In genomic region chr6:128070072-128070872, GRCm38 (mm10) we compare ENCODE assay signal across 13 mouse cellular contexts.
DNase-seq lines count a peak whose midpoint lies in the region; ATAC-seq and TF ChIP-seq lines count a peak whose summit lies in the region.
"Had no signal": no experiment of that assay in that cellular context is flagged by ENCODE, and none has a peak within 500 bp of the region (broad histone marks: within the 10 kb centered on the region; RNA-seq: fewer than 3 reads in every experiment).

No protein-coding gene starts in this region.

- DNase-seq in cerebellum, adult 11-12 months = peak; percentile 75
- DNase-seq in cerebellum, adult 8-10 months = no peak
- peak; percentile 78 for DNase-seq in brain, adult 2 months (ENCODE audit: low read depth, low spot score)
- no peak for DNase-seq in frontal cortex, postnatal 36 days (ENCODE audit: low spot score in 2 of 2)
- no peak for DNase-seq in spleen, postnatal 36 days (ENCODE audit: low spot score in 2 of 2)
- no peak for DNase-seq in lung, postnatal 0 days (ENCODE audit: low spot score)
- DNase-seq: adrenal gland, adult 2 months; embryo, embryonic 11 days had no signal

- no peaks in the 10 kb centered on the region for H3K27me3 ChIP-seq in embryonic facial prominence, embryonic 15.5 days
- no peaks in the 10 kb centered on the region for H3K27me3 ChIP-seq in limb, embryonic 13.5 days
- H3K27me3 ChIP-seq in lung, postnatal 0 days (replicated peaks; ENCODE audit: insufficient read depth, low read length) = no peaks in the 10 kb centered on the region
- H3K27me3 ChIP-seq: liver, embryonic 15.5 days; midbrain, embryonic 12.5 days had no signal

- H3K4me1 ChIP-seq in embryonic facial prominence, embryonic 15.5 days = peaks cover 65% of the 10 kb centered on the region
- H3K4me1 ChIP-seq in limb, embryonic 13.5 days = peaks cover 69% of the 10 kb centered on the region
- H3K4me1 ChIP-seq in lung, postnatal 0 days (ENCODE audit: insufficient read depth, low read depth, low read length) = peaks cover 3% of the 10 kb centered on the region; the same call in 1 of the 2 replicates

- H3K36me3 ChIP-seq in embryonic facial prominence, embryonic 15.5 days = 0 out of 2 replicates have a peak, but pooled peaks cover 4% of the 10 kb centered on the region
- H3K36me3 ChIP-seq in limb, embryonic 13.5 days = peaks cover 3% of the 10 kb centered on the region; the same call in 1 of the 2 replicates
- no peaks in the 10 kb centered on the region for H3K36me3 ChIP-seq in lung, postnatal 0 days (ENCODE audit: insufficient read depth, low read length)
- H3K36me3 ChIP-seq: liver, embryonic 15.5 days; midbrain, embryonic 12.5 days had no signal

- no peak for TF ChIP-seq CTCF in lung, postnatal 0 days (IDR thresholded peaks at IDR 0.05)

- H3K9ac ChIP-seq in embryonic facial prominence, embryonic 15.5 days = no peak overlapping the region
- H3K9ac ChIP-seq in limb, embryonic 13.5 days = no peak overlapping the region
- H3K9ac ChIP-seq in lung, postnatal 0 days (replicated peaks; ENCODE audit: low read depth) = no peak overlapping the region
- H3K9ac ChIP-seq: liver, embryonic 15.5 days; midbrain, embryonic 12.5 days had no signal

- peak; percentile 67 for ATAC-seq in embryonic facial prominence, embryonic 15.5 days (ENCODE audit: insufficient number of reproducible peaks, low FRiP score, low TSS enrichment, low read depth)
- ATAC-seq in limb, embryonic 13.5 days (ENCODE audit: low FRiP score, low read depth) = peak; percentile 70
- ATAC-seq in lung, postnatal 0 days = no peak
- ATAC-seq: intestine, embryonic 16.5 days had no signal

- H3K4me3 ChIP-seq in embryonic facial prominence, embryonic 15.5 days (replicated peaks) = no peak overlapping the region
- no peak overlapping the region for H3K4me3 ChIP-seq in limb, embryonic 13.5 days
- H3K4me3 ChIP-seq in lung, postnatal 0 days (ENCODE audit: low read depth, low read length) = no peak overlapping the region
- H3K4me3 ChIP-seq: liver, embryonic 15.5 days; midbrain, embryonic 12.5 days had no signal

- TF ChIP-seq EP300 in lung, postnatal 0 days (IDR thresholded peaks at IDR 0.05) = no peak

- WGBS in embryonic facial prominence, embryonic 15.5 days = 45% methylated on average over 19 of the region's 19 CpGs
- 56% methylated on average over 19 of the region's 19 CpGs for WGBS in limb, embryonic 13.5 days
- 88% methylated on average over 19 of the region's 19 CpGs for WGBS in lung, postnatal 0 days

- peak overlapping the region; percentile 73 for H3K27ac ChIP-seq in embryonic facial prominence, embryonic 15.5 days (replicated peaks)
- peak overlapping the region; percentile 61 for H3K27ac ChIP-seq in limb, embryonic 13.5 days
- no peak overlapping the region for H3K27ac ChIP-seq in lung, postnatal 0 days (ENCODE audit: low read length)
- H3K27ac ChIP-seq: liver, embryonic 15.5 days; midbrain, embryonic 12.5 days had no signal

- no peak overlapping the region; the same call in 1 of the 2 replicates for H3K4me2 ChIP-seq in embryonic facial prominence, embryonic 15.5 days (replicated peaks)
- H3K4me2 ChIP-seq in limb, embryonic 13.5 days (replicated peaks) = no peak overlapping the region
- H3K4me2 ChIP-seq in lung, postnatal 0 days (replicated peaks; ENCODE audit: low read depth, low read length) = no peak overlapping the region
- H3K4me2 ChIP-seq: liver, embryonic 15.5 days; midbrain, embryonic 12.5 days had no signal

- no peaks in the 10 kb centered on the region for H3K9me3 ChIP-seq in embryonic facial prominence, embryonic 15.5 days (replicated peaks)
- no peaks in the 10 kb centered on the region for H3K9me3 ChIP-seq in limb, embryonic 13.5 days
- no peaks in the 10 kb centered on the region for H3K9me3 ChIP-seq in lung, postnatal 0 days (ENCODE audit: low read length)
- H3K9me3 ChIP-seq: liver, embryonic 15.5 days; midbrain, embryonic 12.5 days had no signal

Comparison
In these comparisons a context has a peak if more than half of its experiments do, and no peak if none do; other contexts are left out.
1. DNase-seq: peak in cerebellum, adult 11-12 months (single experiment) and brain, adult 2 months (single experiment); none in cerebellum, adult 8-10 months (single experiment), frontal cortex, postnatal 36 days (0 of 2), spleen, postnatal 36 days (0 of 2) and lung, postnatal 0 days (single experiment).